Mouse (Mus musculus) neural tube, embryonic 15.5 days (tissue): Measurements from ENCODE around the gene Ophn1. TPM values are rescaled to one million over a fixed set of nuclear protein-coding genes. Genes with fewer than 3 reads are reported as not detected.
A peak's percentile ranks its signal among the peaks of the same experiment; 100 is the strongest.

ENCODE experiments used
- ATAC-seq: fragments of 200-750 bp; cut with Nextera tagmentation; 2 replicates; pipeline ENCODE4 v1.8.0; 2017; ENCODE audit warnings: mild to moderate bottlenecking, moderate TSS enrichment, moderate library complexity; ENCODE audit not compliant: low FRiP score
- H3K27ac ChIP-seq: fragments of 300-500 bp; sonication (generic); replicated peaks from 2 replicates; pipeline ENCODE4 v1.5.1; 2015; ENCODE audit warnings: mild to moderate bottlenecking, inconsistent platforms
- H3K27me3 ChIP-seq: fragments of 300-500 bp; sonication (generic); replicated peaks from 2 replicates; pipeline ENCODE4 v1.6.1; 2015; ENCODE audit warnings: inconsistent platforms
- H3K36me3 ChIP-seq: fragments of 300-500 bp; sonication (generic); 2 replicates; pipeline ENCODE4 v1.6.1; 2015; ENCODE audit warnings: inconsistent platforms
- H3K4me1 ChIP-seq: fragments of 300-500 bp; sonication (generic); 2 replicates; pipeline ENCODE4 v1.6.1; 2015; ENCODE audit warnings: inconsistent platforms
- H3K4me2 ChIP-seq: fragments of 300-500 bp; sonication (generic); 2 replicates; pipeline ENCODE4 v1.6.1; 2015; ENCODE audit warnings: inconsistent platforms, mild to moderate bottlenecking, moderate library complexity
- H3K4me3 ChIP-seq: fragments of 300-500 bp; sonication (generic); replicated peaks from 2 replicates; pipeline ENCODE4 v1.5.1; 2015; ENCODE audit warnings: mild to moderate bottlenecking, inconsistent platforms
- H3K9ac ChIP-seq: fragments of 300-500 bp; sonication (generic); replicated peaks from 2 replicates; pipeline ENCODE4 v1.6.1; 2015; ENCODE audit warnings: mild to moderate bottlenecking, inconsistent platforms
- H3K9me3 ChIP-seq: fragments of 300-500 bp; sonication (generic); replicated peaks from 2 replicates; pipeline ENCODE4 v1.6.1; 2016; ENCODE audit warnings: inconsistent platforms
- WGBS: fragments of 180-500 bp; shearing (Covaris S2); methylation state at CpG from one replicate; pipeline ENCODE4 v1.1.7; 2015; ENCODE audit warnings: mixed read lengths; 5-methylcytosine and 5-hydroxymethylcytosine counted together
- polyA plus RNA-seq: library from polyadenylated mRNA; unstranded; fragments of >200 nt; fragmentation: Nextera tagmentation; extraction: Ambion mirVana; gene quantifications from 2 replicates; pipeline ENCODE4 v1.2.1, GENCODE M21; 2015

Gene Ophn1
- polyA plus RNA-seq, 1 experiment from 2014 or later = 45.0 TPM

DNA sequence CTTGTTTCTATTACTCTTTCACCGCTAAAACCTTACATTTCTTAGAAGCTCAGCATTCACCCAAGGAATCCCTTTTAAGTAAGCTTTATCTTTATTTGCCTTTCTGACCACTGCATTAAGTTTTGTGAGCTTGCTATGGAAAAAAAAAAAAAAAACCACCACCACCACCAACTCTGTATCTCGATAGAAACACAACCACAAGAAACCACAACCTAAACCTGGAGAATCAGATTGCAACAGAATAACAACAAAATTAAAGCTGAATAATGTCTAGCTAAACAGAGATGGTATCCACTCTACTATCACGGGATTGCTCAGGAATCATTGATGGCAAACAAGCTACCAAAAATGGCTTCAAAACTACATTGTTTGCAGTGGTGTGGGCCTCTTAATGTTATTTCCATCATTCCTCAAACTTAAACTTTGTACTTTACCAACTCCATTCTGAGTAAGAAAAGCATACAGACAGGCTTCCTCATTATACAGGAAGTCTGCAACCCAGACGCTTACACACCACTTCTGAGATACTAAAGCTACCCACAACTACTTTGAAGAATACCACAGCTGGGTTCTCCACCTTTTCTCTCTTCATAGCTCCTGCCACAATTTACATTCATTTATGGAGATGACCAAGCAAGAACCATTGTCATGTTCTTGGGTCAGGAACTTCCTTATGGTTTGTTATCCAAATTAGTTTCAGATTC lies 116.4 kb downstream of the Ophn1 start:
- 82% methylated on average over 4 of the region's 4 CpGs for WGBS
- no peak for ATAC-seq
- Histone ChIP-seq H3K4me3 (no peak overlapping the region), H3K27ac (no peak overlapping the region), H3K9ac (no peak overlapping the region), H3K4me1 (no peaks in the 10 kb centered on the region), H3K27me3 (no peaks in the 10 kb centered on the region), H3K36me3 (no peaks in the 10 kb centered on the region), H3K9me3 (no peaks in the 10 kb centered on the region), H3K4me2 (no peak overlapping the region)

DNA sequence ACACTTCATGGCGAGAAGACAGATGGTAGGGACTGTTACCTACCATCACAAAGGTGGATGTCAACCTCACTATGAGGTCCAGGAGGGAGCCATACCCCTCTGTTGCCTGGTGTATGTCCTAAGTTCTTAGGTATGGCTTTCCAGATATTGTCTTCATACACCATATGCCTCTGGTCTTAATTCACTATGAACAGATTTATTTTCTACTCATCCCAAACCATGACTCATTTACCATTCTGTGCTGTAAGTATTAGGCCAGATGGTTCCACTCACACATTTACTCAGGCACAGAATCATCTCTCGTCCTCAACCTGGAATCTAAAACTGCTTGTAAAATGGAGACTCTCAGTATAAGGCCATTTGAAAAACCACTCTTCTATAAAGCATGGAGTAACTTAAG lies 135.7 kb downstream of the Ophn1 start:
- Histone ChIP-seq H3K4me2 (no peak overlapping the region), H3K4me3 (no peak overlapping the region), H3K9ac (no peak overlapping the region), H3K9me3 (no peaks in the 10 kb centered on the region), H3K27me3 (no peaks in the 10 kb centered on the region), H3K36me3 (no peaks in the 10 kb centered on the region), H3K4me1 (no peaks in the 10 kb centered on the region), H3K27ac (no peak overlapping the region)
- ATAC-seq = no peak
- 80% methylated on average over 2 of the region's 2 CpGs for WGBS

DNA sequence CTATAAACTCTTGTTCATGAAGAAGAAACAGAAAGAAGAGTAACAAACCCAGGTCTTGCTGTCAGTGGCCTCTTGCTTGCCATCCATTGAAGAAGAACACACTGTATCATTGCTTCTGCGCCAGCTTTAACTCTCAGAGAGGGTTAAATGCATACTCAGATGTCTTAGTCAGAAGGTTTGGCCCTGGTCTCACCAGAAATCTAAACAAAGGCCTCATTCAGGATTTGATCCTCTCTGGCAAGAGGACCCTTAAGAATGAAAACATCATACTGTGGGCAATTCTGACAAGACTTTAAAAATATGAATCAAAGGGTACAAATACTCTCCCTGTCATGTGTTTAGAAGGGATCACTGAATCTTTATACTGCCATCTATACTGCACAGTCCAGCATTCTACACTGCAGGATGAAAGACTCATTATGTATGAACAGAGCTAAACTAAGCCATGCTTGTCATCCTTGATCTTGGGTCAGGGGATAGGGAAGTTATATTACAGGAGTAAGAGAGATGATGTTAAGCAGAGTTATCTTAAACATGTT lies 139.5 kb downstream of the Ophn1 start:
- no peaks in the 10 kb centered on the region for H3K36me3 ChIP-seq
- 81% methylated on average over 1 of the region's 1 CpGs for WGBS
- H3K27me3 ChIP-seq = no peaks in the 10 kb centered on the region
- no peak for ATAC-seq
- H3K4me3 ChIP-seq = no peak overlapping the region
- no peak overlapping the region for H3K4me2 ChIP-seq
- H3K27ac ChIP-seq = no peak overlapping the region
- H3K9me3 ChIP-seq = no peaks in the 10 kb centered on the region
- no peak overlapping the region for H3K9ac ChIP-seq
- H3K4me1 ChIP-seq = no peaks in the 10 kb centered on the region

DNA sequence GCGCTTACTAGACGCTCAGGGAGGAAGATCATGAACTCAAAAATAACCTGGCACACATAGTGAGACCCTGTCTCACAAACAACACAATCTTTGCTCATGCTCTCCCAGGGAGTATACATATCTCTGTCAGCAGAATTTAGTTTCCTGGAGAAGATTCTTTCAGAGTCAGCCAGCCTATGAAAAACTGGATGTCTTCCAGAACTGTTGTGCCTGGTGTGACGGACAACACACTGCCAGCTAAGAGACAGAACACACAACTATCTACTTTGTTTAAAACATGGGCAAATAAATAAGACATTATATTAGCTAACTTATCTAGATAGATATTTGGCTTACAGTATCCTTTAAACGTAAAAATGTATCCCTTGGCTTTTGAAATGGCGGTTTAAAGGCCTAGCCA lies 154.1 kb downstream of the Ophn1 start:
- H3K36me3 ChIP-seq = no peaks in the 10 kb centered on the region
- ATAC-seq = no peak
- H3K27me3 ChIP-seq = no peaks in the 10 kb centered on the region

DNA sequence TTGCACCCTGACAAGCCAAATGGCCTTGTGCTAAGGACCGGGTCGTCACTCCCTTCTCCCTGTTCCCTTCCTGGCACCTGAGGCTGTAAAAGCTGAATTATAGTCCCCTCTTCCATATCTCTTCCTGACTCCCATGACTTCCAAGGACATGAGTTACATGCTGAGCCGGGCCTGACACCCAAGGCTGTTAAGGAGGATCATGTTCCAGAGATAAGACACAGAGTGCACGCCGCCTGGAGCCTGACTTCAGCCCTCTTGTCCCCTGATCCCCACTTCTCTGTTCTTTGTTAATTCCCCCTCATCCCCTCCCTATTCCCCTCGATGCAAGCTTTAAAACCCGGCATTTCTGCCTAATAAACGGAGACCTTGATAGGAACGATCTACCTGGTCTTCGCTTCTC lies 167.8 kb downstream of the Ophn1 start:
- Histone ChIP-seq H3K27ac (no peak overlapping the region), H3K9me3 (no peaks in the 10 kb centered on the region), H3K27me3 (no peaks in the 10 kb centered on the region), H3K9ac (no peak overlapping the region), H3K4me2 (no peak overlapping the region), H3K36me3 (no peaks in the 10 kb centered on the region), H3K4me3 (no peak overlapping the region), H3K4me1 (no peaks in the 10 kb centered on the region)
- no peak for ATAC-seq
- 91% methylated on average over 10 of the region's 10 CpGs for WGBS

More for the DNA sequence above, 154.1 kb downstream of the Ophn1 start:
- Histone ChIP-seq H3K4me1 (no peaks in the 10 kb centered on the region), H3K4me2 (no peak overlapping the region), H3K4me3 (no peak overlapping the region), H3K9me3 (no peaks in the 10 kb centered on the region), H3K9ac (no peak overlapping the region), H3K27ac (no peak overlapping the region)
- 88% methylated on average over 5 of the region's 5 CpGs for WGBS

DNA sequence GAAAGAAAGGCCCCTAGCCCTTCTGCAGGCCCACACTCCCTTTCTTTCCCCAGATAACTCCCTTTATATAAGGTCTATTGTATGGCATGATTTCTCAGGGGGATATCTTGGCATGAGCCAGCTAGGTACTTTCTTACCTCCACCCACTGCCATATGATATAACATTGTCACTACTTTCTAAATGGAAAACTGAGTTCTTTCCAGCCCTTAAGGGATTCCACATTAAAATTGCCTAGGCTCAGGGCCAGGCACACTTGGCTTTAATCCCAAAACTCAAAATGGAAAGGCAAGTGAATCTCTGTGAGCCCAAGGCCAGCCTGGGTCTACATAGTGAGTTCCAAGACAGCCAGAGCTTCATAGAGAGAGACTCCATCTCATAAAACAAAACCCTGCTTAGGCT lies 183.1 kb downstream of the Ophn1 start:
- H3K4me2 ChIP-seq = no peak overlapping the region
- no peak overlapping the region for H3K9ac ChIP-seq
- H3K36me3 ChIP-seq = no peaks in the 10 kb centered on the region
- no peak; the same call in 1 of the 2 replicates for ATAC-seq
- H3K9me3 ChIP-seq = no peaks in the 10 kb centered on the region
- H3K4me3 ChIP-seq = no peak overlapping the region
- H3K27ac ChIP-seq = no peak overlapping the region
- H3K4me1 ChIP-seq = no peaks in the 10 kb centered on the region
- no peaks in the 10 kb centered on the region for H3K27me3 ChIP-seq

DNA sequence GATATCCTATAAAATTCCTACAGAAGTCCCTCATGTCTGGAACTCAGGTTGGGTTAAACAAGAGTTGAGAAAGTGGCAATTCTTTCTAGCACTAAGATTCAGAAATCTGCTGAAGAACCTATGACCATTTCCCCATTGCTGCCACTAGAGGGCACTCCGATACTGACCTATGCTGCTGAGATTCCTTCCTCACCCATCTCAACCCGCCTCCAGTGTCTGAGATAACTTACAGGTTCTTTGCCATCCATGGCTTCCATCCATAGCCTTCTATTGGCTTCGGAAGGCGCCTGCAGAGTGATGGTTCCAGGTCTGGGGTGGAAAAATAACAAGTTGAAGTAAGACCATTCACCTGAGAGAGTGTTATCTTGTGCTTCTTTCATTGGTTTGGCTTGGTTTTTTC lies 189.2 kb downstream of the Ophn1 start:
- no peaks in the 10 kb centered on the region for H3K9me3 ChIP-seq
- H3K36me3 ChIP-seq = no peaks in the 10 kb centered on the region
- 18% methylated on average over 4 of the region's 4 CpGs for WGBS
- no peak overlapping the region for H3K4me2 ChIP-seq
- peak; percentile 74; the same call in 1 of the 2 replicates for ATAC-seq
- H3K27ac ChIP-seq = no peak overlapping the region
- H3K4me1 ChIP-seq = no peaks in the 10 kb centered on the region
- no peak overlapping the region for H3K9ac ChIP-seq
- no peaks in the 10 kb centered on the region for H3K27me3 ChIP-seq
- no peak overlapping the region for H3K4me3 ChIP-seq

DNA sequence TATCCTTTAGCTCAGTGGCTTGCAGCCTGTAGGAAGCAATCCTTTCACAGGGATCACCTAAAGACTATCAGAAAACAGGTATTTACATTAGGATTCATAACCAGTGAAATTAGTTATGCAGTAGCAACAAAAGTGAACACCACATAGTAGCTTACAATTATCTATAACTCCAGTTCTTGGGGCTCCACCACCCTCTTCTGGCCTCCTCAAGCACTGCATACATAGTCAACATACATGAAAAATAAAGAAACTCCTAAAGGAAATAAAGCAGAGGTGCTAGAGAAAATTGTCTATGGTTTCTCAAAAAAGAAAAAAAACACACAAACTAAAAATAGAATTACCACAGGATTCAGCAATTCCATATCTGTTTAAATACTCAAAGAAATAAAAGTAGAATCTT lies 208.2 kb downstream of the Ophn1 start:
- no peak for ATAC-seq
- H3K27me3 ChIP-seq = no peaks in the 10 kb centered on the region
- H3K27ac ChIP-seq = no peak overlapping the region
- no peak overlapping the region for H3K4me2 ChIP-seq
- no peak overlapping the region for H3K9ac ChIP-seq
- H3K4me3 ChIP-seq = no peak overlapping the region
- no peaks in the 10 kb centered on the region for H3K9me3 ChIP-seq
- no peaks in the 10 kb centered on the region for H3K4me1 ChIP-seq
- H3K36me3 ChIP-seq = no peaks in the 10 kb centered on the region

DNA sequence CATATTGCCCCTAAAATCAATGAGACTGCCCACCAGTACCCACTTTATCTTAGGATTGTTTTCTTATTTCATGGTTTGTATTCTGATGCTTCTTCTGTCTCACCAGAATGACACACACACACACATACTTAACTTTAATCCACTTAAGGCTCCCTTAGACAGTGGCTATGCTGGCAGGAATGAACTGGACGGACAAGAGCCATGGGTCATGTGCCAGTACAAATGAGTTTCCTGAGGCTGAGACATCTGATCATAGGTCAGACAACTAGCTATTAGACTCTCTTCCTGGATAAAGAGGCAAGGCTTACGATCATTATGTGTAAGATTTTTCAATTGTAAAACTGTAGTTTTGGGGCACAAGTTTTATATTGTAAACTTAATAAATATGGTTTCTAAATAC lies 209.5 kb downstream of the Ophn1 start:
- H3K4me2 ChIP-seq = no peak overlapping the region

DNA sequence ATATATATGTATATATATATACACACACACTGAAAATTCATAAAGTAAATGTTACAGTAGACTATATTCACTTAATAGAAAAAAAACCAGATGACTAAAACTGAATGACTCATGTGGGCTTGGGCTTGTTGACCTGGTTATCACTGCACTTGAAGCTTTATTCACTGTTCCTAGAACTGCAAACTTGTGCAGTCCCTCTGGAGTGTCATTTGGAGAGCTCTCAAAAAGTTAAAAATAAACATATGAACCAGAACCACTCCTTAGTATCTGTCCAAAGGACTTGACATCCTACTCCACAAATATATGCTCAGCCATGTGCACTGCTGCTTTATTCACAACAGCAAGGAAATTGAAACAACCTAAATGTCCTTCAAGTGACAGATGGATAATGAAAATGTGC lies 219.8 kb downstream of the Ophn1 start:
- H3K4me1 ChIP-seq = no peaks in the 10 kb centered on the region
- H3K4me3 ChIP-seq = no peak overlapping the region
- no peak overlapping the region for H3K9ac ChIP-seq
- H3K27me3 ChIP-seq = no peaks in the 10 kb centered on the region
- no peak overlapping the region for H3K4me2 ChIP-seq
- no peaks in the 10 kb centered on the region for H3K9me3 ChIP-seq
- no peak for ATAC-seq
- no peaks in the 10 kb centered on the region for H3K36me3 ChIP-seq
- no peak overlapping the region for H3K27ac ChIP-seq

More for the DNA sequence above, 209.5 kb downstream of the Ophn1 start:
- no peak for ATAC-seq
- Histone ChIP-seq H3K9ac (no peak overlapping the region), H3K4me1 (no peaks in the 10 kb centered on the region), H3K9me3 (no peaks in the 10 kb centered on the region), H3K27me3 (no peaks in the 10 kb centered on the region), H3K4me3 (no peak overlapping the region), H3K36me3 (no peaks in the 10 kb centered on the region), H3K27ac (no peak overlapping the region)
- WGBS = 89% methylated on average over 2 of the region's 2 CpGs

DNA sequence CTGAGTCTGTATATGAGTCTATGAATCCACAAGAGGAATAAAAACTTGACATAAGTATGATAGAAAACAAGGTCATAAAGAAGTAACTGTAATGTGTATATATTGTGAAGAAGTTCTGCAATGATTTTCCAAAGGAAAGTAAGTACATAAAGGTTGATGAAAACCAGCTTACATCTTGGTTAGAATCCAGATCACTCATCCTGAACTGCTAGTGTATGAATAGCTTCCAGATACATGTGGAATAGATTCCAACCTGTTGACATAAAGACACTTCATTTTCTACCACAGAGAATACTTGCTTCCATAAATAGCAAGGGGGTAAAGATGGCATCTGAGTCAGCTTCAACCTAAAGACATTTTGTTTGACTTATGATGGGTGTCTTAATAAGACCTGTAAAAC lies 239.4 kb downstream of the Ophn1 start:
- no peak overlapping the region for H3K27ac ChIP-seq
- H3K4me3 ChIP-seq = no peak overlapping the region
- H3K9ac ChIP-seq = no peak overlapping the region
- no peaks in the 10 kb centered on the region for H3K36me3 ChIP-seq
- H3K9me3 ChIP-seq = no peaks in the 10 kb centered on the region
- H3K4me1 ChIP-seq = no peaks in the 10 kb centered on the region
- ATAC-seq = no peak
- H3K27me3 ChIP-seq = no peaks in the 10 kb centered on the region
- no peak overlapping the region for H3K4me2 ChIP-seq

DNA sequence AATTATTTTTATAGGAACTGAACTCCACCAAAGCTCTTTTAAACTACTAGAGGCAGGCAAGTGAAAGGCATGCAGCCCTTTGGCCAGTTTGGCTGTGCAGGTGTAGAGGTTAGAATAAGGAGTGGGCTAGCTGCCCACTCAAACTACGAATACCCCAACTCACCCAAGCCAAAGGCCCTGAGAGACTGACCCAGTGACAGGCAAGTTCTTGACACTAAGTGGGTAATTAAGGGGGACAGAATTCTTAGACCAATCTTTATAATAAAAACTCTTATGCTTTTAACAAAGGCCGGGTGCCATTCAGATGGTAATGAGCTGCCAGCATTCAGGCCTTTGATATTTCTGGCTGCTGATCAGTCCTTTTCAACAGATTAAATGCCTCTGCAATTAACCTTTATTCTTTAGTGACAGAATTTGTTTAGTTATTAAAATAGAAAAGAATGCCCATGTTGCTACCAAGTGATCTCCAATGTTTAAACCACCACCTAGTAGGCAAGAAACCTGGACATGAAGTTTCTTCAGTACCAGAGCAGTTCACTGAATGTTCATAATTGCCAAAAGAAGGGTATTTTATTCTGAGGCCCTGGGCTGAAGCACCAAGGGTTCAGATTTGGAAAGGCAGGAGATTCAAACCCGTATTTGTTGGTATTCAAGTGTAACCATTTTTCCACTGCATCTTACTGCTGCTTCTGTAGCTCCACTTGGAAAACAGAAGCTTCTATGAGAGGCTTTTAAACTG lies 262.0 kb downstream of the Ophn1 start:
- 52% methylated on average over 3 of the region's 3 CpGs for WGBS
- no peak for ATAC-seq

More for the DNA sequence above, 262.0 kb downstream of the Ophn1 start:
- H3K27ac ChIP-seq = no peak overlapping the region
- no peak overlapping the region for H3K4me3 ChIP-seq
- no peaks in the 10 kb centered on the region for H3K36me3 ChIP-seq
- no peaks in the 10 kb centered on the region for H3K4me1 ChIP-seq
- no peak overlapping the region for H3K4me2 ChIP-seq
- H3K27me3 ChIP-seq = no peaks in the 10 kb centered on the region
- H3K9me3 ChIP-seq = no peaks in the 10 kb centered on the region
- no peak overlapping the region for H3K9ac ChIP-seq
